In genomic region chr14:105815281-105815680, GRCm38 (mm10) we compare ENCODE assay signal across 8 mouse cellular contexts.
DNase-seq lines count a peak whose midpoint lies in the region; ATAC-seq lines count a peak whose summit lies in the region.

No protein-coding gene starts in this region.

- intact Hi-C loops in heart, postnatal 25 days (cut with DNase I) = no loop called here
- intact Hi-C loops in gastrocnemius, postnatal 14 days (cut with DNase I; ENCODE audit: low total_unique reads) = no loop called here

- no peaks in the 10 kb centered on the region for H3K36me3 ChIP-seq in heart, embryonic 15.5 days
- no peaks in the 10 kb centered on the region for H3K36me3 ChIP-seq in embryonic facial prominence, embryonic 13.5 days
- no peaks in the 10 kb centered on the region for H3K36me3 ChIP-seq in midbrain, embryonic 10.5 days

- H3K4me3 ChIP-seq in heart, embryonic 15.5 days = peak overlapping the region; percentile 9
- peak overlapping the region; percentile 13; the same call in 1 of the 2 replicates for H3K4me3 ChIP-seq in embryonic facial prominence, embryonic 13.5 days
- peak overlapping the region; percentile 43 for H3K4me3 ChIP-seq in midbrain, embryonic 10.5 days

- no peak overlapping the region for H3K9ac ChIP-seq in heart, embryonic 15.5 days
- H3K9ac ChIP-seq in embryonic facial prominence, embryonic 13.5 days = no peak overlapping the region

- H3K27me3 ChIP-seq in heart, embryonic 15.5 days = no peaks in the 10 kb centered on the region
- H3K27me3 ChIP-seq in embryonic facial prominence, embryonic 13.5 days = peaks cover 7% of the 10 kb centered on the region; the same call in 1 of the 2 replicates
- H3K27me3 ChIP-seq in midbrain, embryonic 10.5 days (ENCODE audit: low read depth, poor library complexity, severe bottlenecking) = 0 out of 2 replicates have a peak, but pooled peaks cover 4% of the 10 kb centered on the region

- WGBS in heart, embryonic 15.5 days = 49% methylated on average over 12 of the region's 12 CpGs
- 42% methylated on average over 12 of the region's 12 CpGs for WGBS in embryonic facial prominence, embryonic 13.5 days
- WGBS in midbrain, embryonic 10.5 days = 27% methylated on average over 12 of the region's 12 CpGs

- H3K4me2 ChIP-seq in heart, embryonic 15.5 days = peak overlapping the region; percentile 52
- H3K4me2 ChIP-seq in embryonic facial prominence, embryonic 13.5 days = peak overlapping the region; percentile 44

- no peak for ATAC-seq in heart, embryonic 15.5 days (replicated peaks; ENCODE audit: insufficient number of reproducible peaks, insufficient read depth, low FRiP score, low read depth)
- no peak for ATAC-seq in embryonic facial prominence, embryonic 13.5 days (ENCODE audit: insufficient number of reproducible peaks, insufficient read depth, low FRiP score, low TSS enrichment, low read depth)

- H3K4me1 ChIP-seq in heart, embryonic 15.5 days (replicated peaks) = 0 out of 2 replicates have a peak, but pooled peaks cover 5% of the 10 kb centered on the region
- H3K4me1 ChIP-seq in embryonic facial prominence, embryonic 13.5 days = no peaks in the 10 kb centered on the region
- H3K4me1 ChIP-seq in midbrain, embryonic 10.5 days = peaks cover 14% of the 10 kb centered on the region

- DNase-seq in heart, postnatal 25 days (ENCODE audit: low spot score) = no peak
- peak; percentile 31 to 49 for DNase-seq in kidney, adult 8-10 months
- DNase-seq in midbrain, embryonic 10.5 days (ENCODE audit: low spot score) = peak; percentile 31
- no peak for DNase-seq in adrenal gland, postnatal 25 days
- no peak for DNase-seq in gastrocnemius, postnatal 14 days
- no peak for DNase-seq in layer of hippocampus, postnatal 36 days

- H3K27ac ChIP-seq in heart, embryonic 15.5 days = no peak overlapping the region
- H3K27ac ChIP-seq in embryonic facial prominence, embryonic 13.5 days = no peak overlapping the region
- 0 out of 2 replicates have a peak overlapping the region, but pooled peaks have one; percentile 30 for H3K27ac ChIP-seq in midbrain, embryonic 10.5 days (replicated peaks)

- H3K9me3 ChIP-seq in heart, embryonic 15.5 days (replicated peaks) = no peaks in the 10 kb centered on the region
- H3K9me3 ChIP-seq in embryonic facial prominence, embryonic 13.5 days = no peaks in the 10 kb centered on the region
- H3K9me3 ChIP-seq in midbrain, embryonic 10.5 days (replicated peaks) = no peaks in the 10 kb centered on the region

Comparison
In these comparisons a context has a peak if more than half of its experiments do, and no peak if none do; other contexts are left out.
1. DNase-seq: peak in kidney, adult 8-10 months (2 of 2) and midbrain, embryonic 10.5 days (single experiment); none in heart, postnatal 25 days (single experiment), adrenal gland, postnatal 25 days (single experiment), gastrocnemius, postnatal 14 days (single experiment) and layer of hippocampus, postnatal 36 days (0 of 2).
2. Peak in every context shown above with its lines, with median percentiles within 50 percentile points of each other: H3K4me3 ChIP-seq.